Mouse (Mus musculus) liver, postnatal 0 days (tissue): ENCODE measurements around the gene Det1.

Source experiments
- CTCF ChIP-seq: sonication (generic); IDR thresholded peaks from 2 replicates; pipeline ENCODE4 v1.5.1; 2016; ENCODE audit warnings: antibody characterized with exemption, low read depth
- EP300 ChIP-seq: IDR thresholded peaks from 2 replicates; pipeline ENCODE4 v1.6.1; 2016; ENCODE audit warnings: antibody characterized with exemption, low read depth, mild to moderate bottlenecking

DNA sequence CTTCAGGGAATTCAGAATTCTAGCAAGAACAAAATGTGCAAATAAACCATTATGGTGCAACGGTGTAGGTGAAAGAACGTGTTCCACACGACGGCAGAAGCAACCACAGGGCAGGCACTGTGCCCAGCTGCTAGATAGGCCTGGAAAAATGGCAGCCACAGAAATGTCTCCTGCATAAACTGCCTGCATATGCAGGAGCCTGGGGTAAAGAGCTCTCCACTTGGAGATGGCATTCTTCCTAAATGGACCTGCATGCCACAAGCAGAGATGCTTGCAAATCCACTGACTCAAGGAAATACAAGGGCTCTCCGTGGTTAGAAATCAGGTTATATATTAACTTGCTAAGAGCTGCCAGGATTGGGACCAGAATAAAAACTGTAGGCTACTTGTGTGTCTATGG, 68.3 kb downstream of the Det1 start:
- no peak for TF ChIP-seq CTCF
- no peak for TF ChIP-seq EP300
